Mouse (Mus musculus) urinary bladder, postnatal 4 days (tissue): ENCODE data around the gene Ttc6.

ENCODE experiments used
- DNase-seq, 2 experiments: peaks; one replicate each; pipeline ENCODE4 v3.0.0; 2021 to 2022; ENCODE audit warnings: low spot score in 2 of 2

Gene Ttc6

GRCm38 (mm10) chr12:57563909-57564308 lies at the start of gene Ttc6:
Gene Ttc6, plus strand, starts transcription at chr12:57564113.
- no peak for DNase-seq

GRCm38 (mm10) chr12:57514552-57514951 lies 49.4 kb upstream of the Ttc6 start:
- DNase-seq, result no peak

- no peak for DNase-seq
Measured at GRCm38 (mm10) chr12:57515702-57516377, 48.1 kb upstream of the Ttc6 start.

- DNase-seq, result no peak
Measured at GRCm38 (mm10) chr12:57528335-57528734, 35.6 kb upstream of the Ttc6 start.

- DNase-seq, result no peak
Measured at GRCm38 (mm10) chr12:57530474-57530873, 33.4 kb upstream of the Ttc6 start.

- no peak for DNase-seq
Measured at GRCm38 (mm10) chr12:57534517-57534878, 29.4 kb upstream of the Ttc6 start.

- no peak for DNase-seq
Measured at GRCm38 (mm10) chr12:57534879-57535611, 28.9 kb upstream of the Ttc6 start.

GRCm38 (mm10) chr12:57536056-57536908 lies 27.6 kb upstream of the Ttc6 start:
- no peak for DNase-seq

GRCm38 (mm10) chr12:57536909-57537670 lies 26.8 kb upstream of the Ttc6 start:
- no peak for DNase-seq

- DNase-seq, result no peak
Measured at GRCm38 (mm10) chr12:57537791-57538587, 25.9 kb upstream of the Ttc6 start.

- no peak for DNase-seq
Measured at GRCm38 (mm10) chr12:57538588-57539550, 25.0 kb upstream of the Ttc6 start.

- DNase-seq, result no peak
Measured at GRCm38 (mm10) chr12:57539551-57539985, 24.3 kb upstream of the Ttc6 start.

- DNase-seq, result no peak
Measured at GRCm38 (mm10) chr12:57541118-57541517, 22.8 kb upstream of the Ttc6 start.

- no peak for DNase-seq
Measured at GRCm38 (mm10) chr12:57541931-57542745, 21.8 kb upstream of the Ttc6 start.

GRCm38 (mm10) chr12:57542746-57543626 lies 20.9 kb upstream of the Ttc6 start:
- DNase-seq, result no peak

GRCm38 (mm10) chr12:57543627-57543991 lies 20.3 kb upstream of the Ttc6 start:
- DNase-seq, result no peak

GRCm38 (mm10) chr12:57544641-57545370 lies 19.1 kb upstream of the Ttc6 start:
- DNase-seq, result no peak
